Mouse (Mus musculus) small intestine, adult 2 months (tissue): ENCODE measurements around the gene Cdc42bpg. TPM values are rescaled to one million over a fixed set of nuclear protein-coding genes. Genes with fewer than 3 reads are reported as not detected.
A peak's percentile ranks its signal among the peaks of the same experiment; 100 is the strongest.

Source experiments
- H3K27ac ChIP-seq: fragments of 200-500 bp; 2 replicates; pipeline ENCODE4 v1.5.1; 2012; ENCODE audit warnings: low read depth, low read length, control low read depth, inconsistent platforms; ENCODE audit not compliant: insufficient read depth
- H3K27me3 ChIP-seq: fragments of 200-500 bp; 2 replicates; pipeline ENCODE4 v1.6.1; 2012; ENCODE audit warnings: mild to moderate bottlenecking, moderate library complexity, low read length, inconsistent platforms; ENCODE audit not compliant: control insufficient read depth, insufficient read depth
- H3K36me3 ChIP-seq: fragments of 200-500 bp; 2 replicates; pipeline ENCODE4 v1.6.1; 2012; ENCODE audit warnings: mild to moderate bottlenecking, low read length, control low read depth, inconsistent platforms; ENCODE audit not compliant: control insufficient read depth, insufficient read depth
- H3K4me1 ChIP-seq: fragments of 200-500 bp; 2 replicates; pipeline ENCODE4 v1.6.1; 2012; ENCODE audit warnings: low read length, inconsistent platforms, mixed read lengths; ENCODE audit not compliant: control insufficient read depth, insufficient read depth, insufficient read length
- H3K4me3 ChIP-seq: fragments of 200-500 bp; 2 replicates; pipeline ENCODE4 v1.5.1; 2012; ENCODE audit warnings: low read depth, mild to moderate bottlenecking, control low read depth, inconsistent platforms, low read length, moderate library complexity
- CTCF ChIP-seq: fragments of 200-500 bp; IDR thresholded peaks from 2 replicates; pipeline ENCODE4 v1.5.1; 2012; ENCODE audit warnings: low read depth, mild to moderate bottlenecking, control low read depth, inconsistent platforms, low read length, moderate library complexity, mixed read lengths; ENCODE audit not compliant: insufficient replicate concordance, insufficient read length; ENCODE audit errors: extremely low read depth
- POLR2A ChIP-seq: fragments of 200-500 bp; IDR thresholded peaks from 2 replicates; pipeline ENCODE4 v1.6.1; 2012; ENCODE audit warnings: low read depth, mild to moderate bottlenecking, control low read depth, inconsistent platforms, low read length, moderate library complexity
- WGBS: fragments of 180-500 bp; shearing (Covaris S2); methylation state at CpG from one replicate; pipeline ENCODE4 v1.1.7; 2018; 5-methylcytosine and 5-hydroxymethylcytosine counted together
- polyA plus RNA-seq: library from polyadenylated mRNA; depleted of rRNA; stranded (reverse); fragments of >200 nt; gene quantifications from 2 replicates; pipeline ENCODE4 v1.2.3, GENCODE M21; 2012

Gene Cdc42bpg
- polyA plus RNA-seq, 1 experiment: 53.2 TPM

DNA sequence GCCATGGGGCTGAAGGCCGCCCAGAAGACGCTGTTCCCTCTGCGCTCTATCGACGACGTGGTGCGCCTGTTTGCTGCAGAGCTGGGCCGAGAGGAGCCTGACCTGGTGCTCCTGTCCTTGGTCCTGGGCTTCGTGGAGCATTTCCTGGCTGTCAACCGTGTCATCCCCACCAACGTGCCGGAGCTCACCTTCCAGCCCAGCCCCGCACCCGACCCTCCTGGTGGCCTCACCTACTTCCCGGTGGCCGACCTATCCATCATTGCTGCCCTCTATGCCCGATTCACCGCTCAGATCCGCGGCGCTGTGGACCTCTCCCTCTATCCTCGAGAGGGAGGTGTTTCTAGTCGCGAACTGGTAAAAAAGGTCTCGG, 29.2 kb downstream of the Cdc42bpg start:
- H3K27me3 ChIP-seq: no peaks in the 10 kb centered on the region
- H3K27ac ChIP-seq: no peak overlapping the region
- TF ChIP-seq POLR2A (no peak), CTCF (no peak)
- peak overlapping the region; percentile 81 for H3K4me3 ChIP-seq
- H3K36me3 ChIP-seq: peaks cover 20% of the 10 kb centered on the region
- peaks cover 12% of the 10 kb centered on the region for H3K4me1 ChIP-seq
- under 1% methylated on average over 25 of the region's 25 CpGs for WGBS

DNA sequence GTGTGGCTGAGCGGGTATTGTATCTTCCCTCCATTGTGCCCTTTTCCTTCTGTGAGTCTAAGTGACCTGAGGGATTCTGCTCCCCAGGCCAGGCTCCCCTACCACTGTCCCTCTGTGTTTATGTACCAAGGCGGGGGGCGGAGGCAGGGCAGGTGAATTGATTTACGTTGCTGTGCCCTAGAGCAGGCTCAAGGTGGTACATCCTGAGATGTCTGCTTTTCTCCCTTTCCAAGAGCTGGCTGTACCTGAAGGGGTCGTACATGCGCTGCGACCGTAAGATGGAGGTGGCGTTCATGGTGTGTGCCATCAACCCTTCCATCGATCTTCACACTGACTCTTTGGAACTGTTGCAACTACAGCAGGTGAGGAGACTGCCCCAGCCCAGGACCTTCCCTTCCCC, 30.7 kb downstream of the Cdc42bpg start:
- no peak for TF ChIP-seq POLR2A
- no peak for TF ChIP-seq CTCF
- Histone ChIP-seq H3K4me1 (peaks cover 14% of the 10 kb centered on the region), H3K36me3 (peaks cover 20% of the 10 kb centered on the region), H3K27me3 (no peaks in the 10 kb centered on the region), H3K4me3 (no peak overlapping the region), H3K27ac (no peak overlapping the region)
- WGBS: 97% methylated on average over 10 of the region's 10 CpGs

DNA sequence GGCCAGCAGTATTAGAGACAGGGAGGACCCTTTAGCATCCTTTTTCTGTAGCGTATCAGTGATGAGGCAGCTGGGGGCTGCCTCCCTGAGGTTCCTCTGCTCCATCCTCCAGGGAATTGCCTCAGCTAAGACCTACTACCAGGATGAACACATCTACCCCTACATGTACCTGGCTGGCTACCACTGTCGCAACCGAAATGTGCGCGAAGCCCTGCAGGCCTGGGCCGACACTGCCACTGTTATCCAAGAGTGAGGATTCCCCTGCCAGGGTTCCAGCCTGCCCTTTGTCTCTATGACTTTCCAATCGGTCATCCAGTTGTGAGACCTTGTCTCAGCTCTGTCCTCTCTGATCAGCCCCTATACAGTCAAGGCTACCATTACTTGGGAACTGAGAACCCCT, 31.9 kb downstream of the Cdc42bpg start:
- WGBS: 96% methylated on average over 7 of the region's 7 CpGs
- Histone ChIP-seq H3K27me3 (no peaks in the 10 kb centered on the region), H3K4me1 (peaks cover 19% of the 10 kb centered on the region), H3K27ac (no peak overlapping the region), H3K36me3 (peaks cover 20% of the 10 kb centered on the region), H3K4me3 (no peak overlapping the region)
- TF ChIP-seq CTCF (no peak), POLR2A (no peak)

DNA sequence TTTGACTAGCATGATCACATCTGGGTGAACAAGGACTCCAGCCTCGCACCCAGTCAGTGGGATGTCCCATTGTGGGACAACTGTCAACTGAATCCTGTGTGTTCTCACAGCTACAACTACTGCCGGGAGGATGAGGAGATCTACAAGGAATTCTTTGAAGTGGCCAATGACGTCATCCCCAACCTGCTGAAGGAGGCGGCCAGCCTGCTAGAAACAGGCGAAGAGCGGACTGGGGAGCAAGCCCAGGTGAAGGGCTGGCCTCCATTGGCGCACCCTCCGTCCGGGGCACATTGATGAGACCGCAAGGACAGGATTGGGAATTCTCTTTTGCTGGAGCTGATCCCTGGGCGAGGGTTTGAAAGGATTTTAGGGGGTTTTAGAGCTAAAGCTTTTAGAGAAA, 32.5 kb downstream of the Cdc42bpg start:
- no peak for TF ChIP-seq CTCF
- no peak for TF ChIP-seq POLR2A
- peaks cover 22% of the 10 kb centered on the region for H3K4me1 ChIP-seq
- WGBS: 96% methylated on average over 11 of the region's 11 CpGs
- H3K27me3 ChIP-seq: no peaks in the 10 kb centered on the region
- no peak overlapping the region for H3K27ac ChIP-seq
- H3K4me3 ChIP-seq: no peak overlapping the region
- H3K36me3 ChIP-seq: peaks cover 20% of the 10 kb centered on the region

DNA sequence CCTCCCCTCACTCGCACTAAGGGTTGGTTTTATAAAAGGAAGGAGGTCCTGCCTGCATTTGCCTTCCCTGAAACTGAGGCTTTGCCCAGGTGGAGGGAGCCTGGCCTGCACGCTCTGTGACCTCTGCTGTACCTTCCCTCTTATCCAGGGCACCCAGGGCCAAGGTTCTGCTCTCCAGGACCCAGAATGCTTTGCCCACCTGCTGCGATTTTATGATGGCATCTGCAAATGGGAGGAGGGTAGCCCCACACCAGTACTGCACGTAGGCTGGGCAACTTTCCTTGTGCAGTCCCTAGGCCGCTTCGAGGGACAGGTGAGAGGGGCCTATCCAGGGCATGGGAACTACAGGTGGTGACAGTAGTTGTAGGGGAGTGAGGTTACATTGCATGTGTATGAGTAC, 32.9 kb downstream of the Cdc42bpg start:
- Histone ChIP-seq H3K36me3 (peaks cover 20% of the 10 kb centered on the region), H3K4me3 (no peak overlapping the region), H3K4me1 (peaks cover 22% of the 10 kb centered on the region), H3K27ac (no peak overlapping the region), H3K27me3 (no peaks in the 10 kb centered on the region)
- WGBS: 95% methylated on average over 6 of the region's 6 CpGs
- TF ChIP-seq CTCF (no peak), POLR2A (no peak)

DNA sequence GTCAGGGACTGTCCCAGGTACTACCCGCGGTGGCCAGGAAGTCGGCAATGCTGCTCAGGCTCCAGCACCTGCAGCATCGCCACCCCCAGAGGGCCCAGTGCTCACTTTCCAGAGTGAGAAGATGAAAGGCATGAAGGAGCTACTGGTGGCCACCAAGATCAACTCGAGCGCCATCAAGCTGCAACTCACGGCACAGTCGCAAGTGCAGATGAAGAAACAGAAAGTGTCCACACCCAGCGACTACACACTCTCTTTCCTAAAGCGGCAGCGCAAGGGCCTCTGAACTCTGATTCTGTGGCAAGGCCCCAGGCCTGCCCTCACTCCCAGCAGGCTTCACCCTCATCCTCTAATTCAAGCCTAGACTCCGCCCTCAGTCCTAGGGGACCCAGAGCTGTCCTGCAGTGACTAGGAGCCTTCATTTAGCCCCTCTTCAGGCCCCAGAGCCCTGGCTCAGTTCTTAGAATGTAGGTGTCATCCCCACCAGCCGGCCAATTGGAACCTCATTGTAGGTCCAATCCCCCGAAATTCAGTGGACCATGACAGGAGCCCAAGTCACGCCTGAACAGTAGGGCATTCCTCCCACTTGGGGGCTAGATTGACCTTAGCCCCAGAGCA, 33.7 kb downstream of the Cdc42bpg start:
- H3K36me3 ChIP-seq: peaks cover 20% of the 10 kb centered on the region
- TF ChIP-seq CTCF (no peak), POLR2A (no peak)
- peak overlapping the region; percentile 11; the same call in 1 of the 2 replicates for H3K4me3 ChIP-seq
- H3K4me1 ChIP-seq: peaks cover 22% of the 10 kb centered on the region
- 56% methylated on average over 15 of the region's 15 CpGs for WGBS
- H3K27me3 ChIP-seq: no peaks in the 10 kb centered on the region
- H3K27ac ChIP-seq: peak overlapping the region; percentile 52

DNA sequence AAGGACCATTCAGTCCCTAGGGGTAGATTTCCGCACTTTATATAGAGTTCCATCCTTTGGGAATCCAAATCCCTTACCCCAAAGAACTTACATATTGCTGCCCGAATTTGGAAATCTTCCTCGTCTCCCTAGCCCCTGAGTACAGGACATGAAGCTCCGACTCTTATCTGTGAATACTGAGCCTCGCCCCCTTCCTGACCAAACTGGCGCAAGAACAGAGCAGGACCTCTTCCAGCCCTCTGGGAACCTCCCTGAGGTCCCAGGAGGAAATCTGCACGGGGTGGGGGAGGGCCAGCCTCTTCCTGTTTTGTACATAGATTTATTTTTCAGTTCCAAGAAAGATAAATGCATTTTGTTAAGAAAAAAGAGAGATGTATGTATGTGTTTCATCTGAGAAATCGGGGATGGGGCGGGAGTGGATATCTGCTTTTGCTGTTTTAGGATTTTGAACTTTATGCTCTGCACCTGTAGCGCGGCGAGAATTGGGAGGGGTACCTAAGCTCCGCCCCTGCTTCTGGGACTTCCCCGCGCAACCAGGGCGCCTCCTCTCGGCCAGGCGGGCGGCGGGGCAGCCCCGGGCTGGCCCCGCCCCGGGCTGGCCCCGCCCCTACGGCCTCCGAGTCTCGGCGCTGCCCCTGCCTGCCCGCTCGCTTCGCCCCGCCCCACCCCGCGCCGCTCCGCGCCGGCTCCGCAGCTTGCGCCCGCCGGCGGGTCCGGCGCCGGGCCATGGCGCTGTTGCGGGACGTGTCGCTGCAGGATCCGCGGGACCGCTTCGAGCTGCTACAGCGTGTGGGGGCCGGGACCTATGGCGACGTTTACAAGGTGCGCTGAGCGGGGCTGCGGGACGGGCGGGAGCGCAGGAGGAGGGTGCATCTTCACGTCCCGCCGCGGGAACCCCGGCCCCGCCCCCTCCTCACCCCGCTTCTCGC, 34.5 kb downstream of the Cdc42bpg start, which contains the start of gene Map4k2:
Map4k2 (plus strand) TSS at position 612 of the 929 bp plus-strand sequence.
- TF ChIP-seq POLR2A (no peak; the same call in 1 of the 2 replicates), CTCF (0 out of 2 replicates have a peak, but pooled peaks have one; percentile 9)
- Histone ChIP-seq H3K27ac (peak within 1 kb of the TSS; percentile 52), H3K27me3 (no peaks in the 10 kb centered on the region), H3K36me3 (peaks cover 24% of the 10 kb centered on the region), H3K4me1 (peaks cover 21% of the 10 kb centered on the region), H3K4me3 (peak within 1 kb of the TSS; percentile 93)
- 2% methylated on average over 72 of the region's 72 CpGs for WGBS
